Mouse (Mus musculus) erythroblast, embryonic 14.5 days (primary cell): ENCODE data around the gene Neu3.

Source experiments
- GATA1 ChIP-seq: IDR thresholded peaks from 2 replicates; pipeline ENCODE4 v1.6.1; 2012; ENCODE audit warnings: low read length, inconsistent platforms, mixed read lengths
- TAL1 ChIP-seq: IDR thresholded peaks from 3 replicates; pipeline ENCODE4 v1.6.1; 2012; ENCODE audit warnings: low read length, inconsistent platforms, mixed read lengths

GRCm38 (mm10) chr7:99858813-99859585 is 30.8 kb upstream of the Neu3 start, which contains the start of gene Xrra1:
- TF ChIP-seq GATA1 (no peak), TAL1 (no peak)
